Mouse (Mus musculus) megakaryocyte, embryonic 14.5 days (primary cell): ENCODE measurements around the gene Cdc7.

Experiments used
- FLI1 ChIP-seq: IDR thresholded peaks from 2 replicates; pipeline ENCODE4 v1.6.1; 2012; ENCODE audit warnings: low read length, inconsistent platforms, mixed read lengths
- GATA1 ChIP-seq: IDR thresholded peaks from 3 replicates; pipeline ENCODE4 v1.6.1; 2012; ENCODE audit warnings: mixed read lengths, low read length, inconsistent platforms, borderline replicate concordance

DNA sequence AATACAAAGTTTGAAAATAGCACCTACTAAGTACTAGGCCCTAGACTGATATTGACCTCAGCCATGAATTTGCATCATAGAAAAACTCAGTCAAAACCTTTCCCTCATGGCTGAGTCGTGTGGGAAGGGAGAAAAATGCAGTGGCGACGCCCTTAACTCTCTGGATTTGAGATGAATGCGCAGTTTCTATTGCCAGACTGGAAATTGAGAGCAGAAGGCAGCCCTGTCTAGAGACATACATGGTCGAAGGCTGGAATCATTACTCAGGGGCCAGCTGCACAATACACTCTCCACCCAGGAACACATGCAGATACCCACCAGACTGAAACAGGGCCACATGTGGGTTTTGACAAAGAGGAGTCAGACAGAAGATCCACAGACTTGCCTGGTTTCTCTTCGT is 55.8 kb downstream of the Cdc7 start:
- TF ChIP-seq GATA1 (no peak), FLI1 (no peak)
